Mouse (Mus musculus) thymus, adult 18-20 months (tissue): ENCODE measurements around the gene Ccser2.

ENCODE experiments used
- DNase-seq, 2 experiments: peaks; one replicate each; pipeline ENCODE4 v3.0.0; 2022; ENCODE audit warnings: mixed read lengths in 2 of 2

The Ccser2 gene

GRCm38 (mm10) chr14:36866966-36867700 is 101.4 kb downstream of the Ccser2 start:
- DNase-seq, result no peak

- DNase-seq, result peak; percentile 70 to 72
Observed at GRCm38 (mm10) chr14:36863877-36864489, 104.6 kb downstream of the Ccser2 start.

- DNase-seq, result peak in 1 of 2 experiments; percentile 22
Observed at GRCm38 (mm10) chr14:36862387-36862786, 106.2 kb downstream of the Ccser2 start.

GRCm38 (mm10) chr14:36858932-36859331 is 109.6 kb downstream of the Ccser2 start:
- no peak for DNase-seq

- DNase-seq, result no peak
Observed at GRCm38 (mm10) chr14:36852972-36853371, 115.6 kb downstream of the Ccser2 start.

- DNase-seq, result no peak
Observed at GRCm38 (mm10) chr14:36848860-36849259, 119.7 kb downstream of the Ccser2 start.
